Mouse (Mus musculus): ENCODE measurements around the gene Pcbp3.

Pcbp3 gene

GRCm38 (mm10) chr10:76961790-76962489 lies at the start of gene Pcbp3:
TSS of gene Pcbp3 (minus strand) at chr10:76961887.
- peak; percentile 98 for DNase-seq (ENCODE audit: low read depth, low spot score)

- DNase-seq (ENCODE audit: low read depth, low spot score): no peak
Measured at GRCm38 (mm10) chr10:77008698-77009097, 47.0 kb upstream of the Pcbp3 start.

- DNase-seq (ENCODE audit: low read depth, low spot score): no peak
Measured at GRCm38 (mm10) chr10:77008109-77008561, 46.4 kb upstream of the Pcbp3 start.

GRCm38 (mm10) chr10:77007433-77008108 lies 45.9 kb upstream of the Pcbp3 start:
- DNase-seq (ENCODE audit: low read depth, low spot score): peak; percentile 69

GRCm38 (mm10) chr10:77004936-77005335 lies 43.2 kb upstream of the Pcbp3 start:
- no peak for DNase-seq (ENCODE audit: low read depth, low spot score)

- DNase-seq (ENCODE audit: low read depth, low spot score): no peak
Measured at GRCm38 (mm10) chr10:76997759-76998513, 36.2 kb upstream of the Pcbp3 start.

GRCm38 (mm10) chr10:76992456-76992855 lies 30.8 kb upstream of the Pcbp3 start:
- peak; percentile 66 for DNase-seq (ENCODE audit: low read depth, low spot score)

GRCm38 (mm10) chr10:76988586-76988985 lies 26.9 kb upstream of the Pcbp3 start:
- no peak for DNase-seq (ENCODE audit: low read depth, low spot score)

GRCm38 (mm10) chr10:76978042-76978441 lies 16.4 kb upstream of the Pcbp3 start:
- peak; percentile 58 for DNase-seq (ENCODE audit: low read depth, low spot score)

- peak; percentile 23 for DNase-seq (ENCODE audit: low read depth, low spot score)
Measured at GRCm38 (mm10) chr10:76976699-76977098, 15.0 kb upstream of the Pcbp3 start.

GRCm38 (mm10) chr10:76973797-76974436 lies 12.2 kb upstream of the Pcbp3 start:
- no peak for DNase-seq (ENCODE audit: low read depth, low spot score)

- DNase-seq (ENCODE audit: low read depth, low spot score): peak; percentile 59
Measured at GRCm38 (mm10) chr10:76972318-76972717, 10.6 kb upstream of the Pcbp3 start.

GRCm38 (mm10) chr10:76970974-76971373 lies 9.3 kb upstream of the Pcbp3 start:
- no peak for DNase-seq (ENCODE audit: low read depth, low spot score)

GRCm38 (mm10) chr10:76964436-76964835 lies 2.7 kb upstream of the Pcbp3 start:
- no peak for DNase-seq (ENCODE audit: low read depth, low spot score)

GRCm38 (mm10) chr10:76963997-76964396 lies 2.3 kb upstream of the Pcbp3 start:
- DNase-seq (ENCODE audit: low read depth, low spot score): no peak

GRCm38 (mm10) chr10:76961156-76961555 lies 531 bp downstream of the Pcbp3 start:
- DNase-seq (ENCODE audit: low read depth, low spot score): no peak

GRCm38 (mm10) chr10:76958201-76958600 lies 3.5 kb downstream of the Pcbp3 start:
- peak; percentile 43 for DNase-seq (ENCODE audit: low read depth, low spot score)

GRCm38 (mm10) chr10:76956200-76956599 lies 5.5 kb downstream of the Pcbp3 start:
- no peak for DNase-seq (ENCODE audit: low read depth, low spot score)

GRCm38 (mm10) chr10:76941038-76941437 lies 20.6 kb downstream of the Pcbp3 start:
- no peak for DNase-seq (ENCODE audit: low read depth, low spot score)

GRCm38 (mm10) chr10:76936827-76937226 lies 24.9 kb downstream of the Pcbp3 start:
- no peak for DNase-seq (ENCODE audit: low read depth, low spot score)

- DNase-seq (ENCODE audit: low read depth, low spot score): no peak
Measured at GRCm38 (mm10) chr10:76934805-76935204, 26.9 kb downstream of the Pcbp3 start.

- DNase-seq (ENCODE audit: low read depth, low spot score): no peak
Measured at GRCm38 (mm10) chr10:76931794-76932193, 29.9 kb downstream of the Pcbp3 start.
